In genomic region chr10:126775946-126776345, GRCm38 (mm10) we compare ENCODE assay signal across 27 mouse cellular contexts.
A peak's percentile ranks its signal among the peaks of the same experiment; 100 is the strongest.
DNase-seq lines count a peak whose midpoint lies in the region; ATAC-seq and TF ChIP-seq lines count a peak whose summit lies in the region.
"Had no signal": no experiment of that assay in that cellular context is flagged by ENCODE, and none has a peak within 500 bp of the region (broad histone marks: within the 10 kb centered on the region; RNA-seq: fewer than 3 reads in every experiment).

No protein-coding gene starts in this region.

- no peak overlapping the region for H3K9ac ChIP-seq in embryonic facial prominence, embryonic 13.5 days
- no peak overlapping the region for H3K9ac ChIP-seq in midbrain, postnatal 0 days (replicated peaks; ENCODE audit: low read length, poor library complexity, severe bottlenecking)
- H3K9ac ChIP-seq in midbrain, embryonic 13.5 days (replicated peaks) = no peak overlapping the region
- H3K9ac ChIP-seq in limb, embryonic 14.5 days (ENCODE audit: low read depth, low read length, severe bottlenecking) = no peak overlapping the region
- H3K9ac ChIP-seq: embryonic facial prominence, embryonic 15.5 days; forebrain, postnatal 0 days; heart, embryonic 15.5 days; hindbrain, embryonic 14.5 days; intestine, embryonic 15.5 days had no signal

- DNase-seq in embryonic facial prominence, embryonic 10.5 days (ENCODE audit: low spot score) = no peak
- peak; percentile 23 for DNase-seq in midbrain, postnatal 0 days (ENCODE audit: low spot score)
- no peak for DNase-seq in limb, embryonic 14.5 days (ENCODE audit: low spot score)
- DNase-seq in left cerebral cortex, adult 18-20 months (ENCODE audit: low spot score in 2 of 2) = no peak
- no peak for DNase-seq in embryo, embryonic 10 days (ENCODE audit: low spot score)
- DNase-seq: adrenal gland, adult 8-10 months; adrenal gland, postnatal 36 days; B cell, adult 2 months; cerebellum, adult 11 months; cerebellum, adult 8-10 months; cerebellum, postnatal 14 days; forebrain, postnatal 0 days; gastrocnemius, adult 2 months; gastrocnemius, postnatal 36 days; heart, adult 2 months; heart, postnatal 14 days had no signal

- no peaks in the 10 kb centered on the region for H3K36me3 ChIP-seq in embryonic facial prominence, embryonic 13.5 days
- H3K36me3 ChIP-seq in embryonic facial prominence, embryonic 10.5 days (replicated peaks) = no peaks in the 10 kb centered on the region
- no peaks in the 10 kb centered on the region for H3K36me3 ChIP-seq in midbrain, postnatal 0 days (ENCODE audit: insufficient read depth, low read length)
- H3K36me3 ChIP-seq in midbrain, embryonic 13.5 days = no peaks in the 10 kb centered on the region
- no peaks in the 10 kb centered on the region for H3K36me3 ChIP-seq in limb, embryonic 14.5 days (ENCODE audit: control insufficient read depth, insufficient read depth, low read length)
- H3K36me3 ChIP-seq: embryonic facial prominence, embryonic 15.5 days; G1E; heart, embryonic 15.5 days; hindbrain, embryonic 10.5 days; intestine, embryonic 15.5 days had no signal

- 67% methylated on average over 13 of the region's 13 CpGs for WGBS in embryonic facial prominence, embryonic 13.5 days
- 83% methylated on average over 13 of the region's 13 CpGs for WGBS in embryonic facial prominence, embryonic 10.5 days
- WGBS in midbrain, postnatal 0 days = 80% methylated on average over 13 of the region's 13 CpGs
- WGBS in midbrain, embryonic 13.5 days = 85% methylated on average over 13 of the region's 13 CpGs
- 38% methylated on average over 13 of the region's 13 CpGs for WGBS in limb, embryonic 14.5 days

- H3K27me3 ChIP-seq in embryonic facial prominence, embryonic 13.5 days = no peaks in the 10 kb centered on the region
- no peaks in the 10 kb centered on the region for H3K27me3 ChIP-seq in embryonic facial prominence, embryonic 10.5 days (replicated peaks; ENCODE audit: low read depth, poor library complexity, severe bottlenecking)
- no peaks in the 10 kb centered on the region for H3K27me3 ChIP-seq in midbrain, postnatal 0 days (ENCODE audit: insufficient read depth, low read length)
- no peaks in the 10 kb centered on the region for H3K27me3 ChIP-seq in midbrain, embryonic 13.5 days
- H3K27me3 ChIP-seq in limb, embryonic 14.5 days (ENCODE audit: control insufficient read depth, insufficient read depth, low read length) = no peaks in the 10 kb centered on the region
- H3K27me3 ChIP-seq: embryonic facial prominence, embryonic 15.5 days; heart, embryonic 15.5 days; intestine, embryonic 15.5 days had no signal

- no peak for TF ChIP-seq CTCF in midbrain, postnatal 0 days (IDR thresholded peaks at IDR 0.05)

- TF ChIP-seq POLR2A in limb, embryonic 14.5 days (IDR thresholded peaks at IDR 0.05; ENCODE audit: borderline replicate concordance, extremely low read depth, insufficient read depth, insufficient read length) = no peak

- no peak overlapping the region for H3K4me2 ChIP-seq in embryonic facial prominence, embryonic 13.5 days
- no peak overlapping the region for H3K4me2 ChIP-seq in midbrain, postnatal 0 days (ENCODE audit: low read depth, low read length, poor library complexity, severe bottlenecking)
- no peak overlapping the region for H3K4me2 ChIP-seq in midbrain, embryonic 13.5 days (replicated peaks)
- H3K4me2 ChIP-seq in limb, embryonic 14.5 days (replicated peaks; ENCODE audit: low read depth, low read length, severe bottlenecking) = peak overlapping the region; percentile 29
- H3K4me2 ChIP-seq: embryonic facial prominence, embryonic 15.5 days; heart, embryonic 11.5 days; heart, embryonic 15.5 days; hindbrain, embryonic 14.5 days; intestine, embryonic 15.5 days had no signal

- H3K27ac ChIP-seq in embryonic facial prominence, embryonic 13.5 days = peak overlapping the region; percentile 23; the same call in 1 of the 2 replicates
- no peak overlapping the region for H3K27ac ChIP-seq in embryonic facial prominence, embryonic 10.5 days (replicated peaks)
- H3K27ac ChIP-seq in midbrain, postnatal 0 days (ENCODE audit: low read depth, low read length) = no peak overlapping the region
- H3K27ac ChIP-seq in midbrain, embryonic 13.5 days = no peak overlapping the region
- peak overlapping the region; percentile 59; the same call in 1 of the 2 replicates for H3K27ac ChIP-seq in limb, embryonic 14.5 days (replicated peaks; ENCODE audit: low read depth, low read length)
- H3K27ac ChIP-seq: embryonic facial prominence, embryonic 15.5 days; gastrocnemius, adult 2 months; heart, adult 2 months; heart, embryonic 15.5 days; hindbrain, embryonic 10.5 days; hindbrain, embryonic 14.5 days; intestine, embryonic 15.5 days had no signal

- no peak for ATAC-seq in embryonic facial prominence, embryonic 13.5 days (ENCODE audit: insufficient number of reproducible peaks, insufficient read depth, low FRiP score, low TSS enrichment, low read depth)
- no peak for ATAC-seq in midbrain, postnatal 0 days (ENCODE audit: low FRiP score)
- no peak for ATAC-seq in midbrain, embryonic 13.5 days
- no peak for ATAC-seq in limb, embryonic 14.5 days (ENCODE audit: low FRiP score, low read depth)
- ATAC-seq: CD4-positive, CD25-positive, alpha-beta regulatory T cell, adult 4 months; forebrain, postnatal 0 days; intestine, embryonic 15.5 days had no signal

- H3K4me3 ChIP-seq in embryonic facial prominence, embryonic 13.5 days = no peak overlapping the region
- H3K4me3 ChIP-seq in embryonic facial prominence, embryonic 10.5 days = no peak overlapping the region
- no peak overlapping the region for H3K4me3 ChIP-seq in midbrain, postnatal 0 days (ENCODE audit: low read depth, low read length)
- H3K4me3 ChIP-seq in midbrain, embryonic 13.5 days (replicated peaks) = no peak overlapping the region
- no peak overlapping the region for H3K4me3 ChIP-seq in limb, embryonic 14.5 days (replicated peaks; ENCODE audit: low read length)
- H3K4me3 ChIP-seq: embryonic facial prominence, embryonic 15.5 days; erythroblast, embryonic 14.5 days; gastrocnemius, adult 2 months; heart, adult 2 months; heart, embryonic 15.5 days; hindbrain, embryonic 10.5 days; intestine, embryonic 15.5 days had no signal

- no peaks in the 10 kb centered on the region for H3K9me3 ChIP-seq in embryonic facial prominence, embryonic 13.5 days
- H3K9me3 ChIP-seq in embryonic facial prominence, embryonic 10.5 days = no peaks in the 10 kb centered on the region
- no peaks in the 10 kb centered on the region for H3K9me3 ChIP-seq in midbrain, postnatal 0 days (ENCODE audit: low read length)
- no peaks in the 10 kb centered on the region for H3K9me3 ChIP-seq in midbrain, embryonic 13.5 days
- H3K9me3 ChIP-seq in limb, embryonic 14.5 days (ENCODE audit: control insufficient read depth, low read length) = no peaks in the 10 kb centered on the region
- H3K9me3 ChIP-seq: embryonic facial prominence, embryonic 15.5 days; heart, embryonic 15.5 days; hindbrain, embryonic 10.5 days; intestine, embryonic 15.5 days had no signal

- peaks cover 10% of the 10 kb centered on the region; the same call in 1 of the 2 replicates for H3K4me1 ChIP-seq in embryonic facial prominence, embryonic 13.5 days
- peaks cover 2% of the 10 kb centered on the region; the same call in 1 of the 2 replicates for H3K4me1 ChIP-seq in embryonic facial prominence, embryonic 10.5 days
- no peaks in the 10 kb centered on the region for H3K4me1 ChIP-seq in midbrain, postnatal 0 days (ENCODE audit: insufficient read depth, low read length)
- no peaks in the 10 kb centered on the region for H3K4me1 ChIP-seq in midbrain, embryonic 13.5 days (replicated peaks)
- no peaks in the 10 kb centered on the region; the same call in 1 of the 2 replicates for H3K4me1 ChIP-seq in limb, embryonic 14.5 days (ENCODE audit: control insufficient read depth, insufficient read depth, low read length)
- H3K4me1 ChIP-seq: embryonic facial prominence, embryonic 15.5 days; heart, embryonic 15.5 days; intestine, embryonic 15.5 days had no signal

Comparison
In these comparisons a context has a peak if more than half of its experiments do, and no peak if none do; other contexts are left out.
1. H3K27ac ChIP-seq: peak in embryonic facial prominence, embryonic 13.5 days (single experiment) and limb, embryonic 14.5 days (single experiment); none in embryonic facial prominence, embryonic 10.5 days (single experiment), midbrain, postnatal 0 days (single experiment) and midbrain, embryonic 13.5 days (single experiment).